ENCODE assay signal across 10 mouse cellular contexts in genomic region chr2:163201897-163202296, GRCm38 (mm10). TPM values are rescaled to one million over a fixed set of nuclear protein-coding genes. Genes with fewer than 3 reads are reported as not detected.
DNase-seq lines count a peak whose midpoint lies in the region; ATAC-seq lines count a peak whose summit lies in the region.
"Had no signal": no experiment of that assay in that cellular context is flagged by ENCODE, and none has a peak within 500 bp of the region (broad histone marks: within the 10 kb centered on the region; RNA-seq: fewer than 3 reads in every experiment).

No protein-coding gene starts in this region.

- 0 out of 2 replicates have a peak, but pooled peaks cover 4% of the 10 kb centered on the region for H3K9me3 ChIP-seq in kidney, embryonic 15.5 days (replicated peaks)
- no peaks in the 10 kb centered on the region for H3K9me3 ChIP-seq in heart, embryonic 15.5 days (replicated peaks)
- H3K9me3 ChIP-seq in limb, embryonic 15.5 days, result no peaks in the 10 kb centered on the region

- H3K27me3 ChIP-seq in kidney, embryonic 15.5 days, result peaks cover 83% of the 10 kb centered on the region
- H3K27me3 ChIP-seq in heart, embryonic 15.5 days, result peaks cover 56% of the 10 kb centered on the region
- peaks cover 49% of the 10 kb centered on the region for H3K27me3 ChIP-seq in limb, embryonic 15.5 days

- no peak overlapping the region for H3K9ac ChIP-seq in kidney, embryonic 15.5 days
- H3K9ac ChIP-seq in heart, embryonic 15.5 days, result peak overlapping the region; percentile 29; the same call in 1 of the 2 replicates
- no peak overlapping the region for H3K9ac ChIP-seq in limb, embryonic 15.5 days

- ATAC-seq in kidney, embryonic 15.5 days (replicated peaks; ENCODE audit: low FRiP score), result no peak
- ATAC-seq in heart, embryonic 15.5 days (replicated peaks; ENCODE audit: insufficient number of reproducible peaks, insufficient read depth, low FRiP score, low read depth), result no peak
- ATAC-seq in limb, embryonic 15.5 days (ENCODE audit: insufficient number of reproducible peaks, low FRiP score, low TSS enrichment, low read depth), result no peak
- no peak for ATAC-seq in monocyte, adult 5-6 weeks (replicated peaks; ENCODE audit: insufficient number of reproducible peaks, low FRiP score, low TSS enrichment, poor library complexity, severe bottlenecking)

- peaks cover 34% of the 10 kb centered on the region for H3K4me1 ChIP-seq in kidney, embryonic 15.5 days
- peaks cover 31% of the 10 kb centered on the region for H3K4me1 ChIP-seq in heart, embryonic 15.5 days (replicated peaks)
- H3K4me1 ChIP-seq in limb, embryonic 15.5 days, result peaks cover 30% of the 10 kb centered on the region

- no peaks in the 10 kb centered on the region for H3K36me3 ChIP-seq in kidney, embryonic 15.5 days
- no peaks in the 10 kb centered on the region for H3K36me3 ChIP-seq in heart, embryonic 15.5 days
- H3K36me3 ChIP-seq in limb, embryonic 15.5 days, result no peaks in the 10 kb centered on the region

- peak overlapping the region; percentile 89 for H3K4me2 ChIP-seq in kidney, embryonic 15.5 days
- peak overlapping the region; percentile 91 for H3K4me2 ChIP-seq in heart, embryonic 15.5 days
- peak overlapping the region; percentile 93; the same call in 1 of the 2 replicates for H3K4me2 ChIP-seq in limb, embryonic 15.5 days

- peak overlapping the region; percentile 52; the same call in 1 of the 2 replicates for H3K4me3 ChIP-seq in kidney, embryonic 15.5 days (replicated peaks)
- H3K4me3 ChIP-seq in heart, embryonic 15.5 days, result peak overlapping the region; percentile 60
- no peak overlapping the region for H3K4me3 ChIP-seq in limb, embryonic 15.5 days

- no peak for DNase-seq in kidney, postnatal 14 days
- DNase-seq in neural tube, embryonic 10.5 days (ENCODE audit: extremely low spot score, low spot score), result peak; percentile 33
- no peak for DNase-seq in layer of hippocampus, postnatal 14 days (ENCODE audit: low spot score in 2 of 2)
- no peak for DNase-seq in kidney, adult 11 months
- DNase-seq: right cerebral cortex, postnatal 4 days had no signal

- WGBS in kidney, embryonic 15.5 days, result 43% methylated on average over 8 of the region's 8 CpGs
- 36% methylated on average over 8 of the region's 8 CpGs for WGBS in heart, embryonic 15.5 days
- 50% methylated on average over 8 of the region's 8 CpGs for WGBS in limb, embryonic 15.5 days

- no peak overlapping the region for H3K27ac ChIP-seq in kidney, embryonic 15.5 days
- H3K27ac ChIP-seq in heart, embryonic 15.5 days, result peak overlapping the region; percentile 65
- H3K27ac ChIP-seq in limb, embryonic 15.5 days, result no peak overlapping the region
- H3K27ac ChIP-seq: macrophage had no signal

RNA-seq across cellular contexts. Expression of gene Tox2, which starts 1.0 kb away (rescaled TPM):
- 1.7 and 2.7 TPM in 2 replicates for polyA plus RNA-seq in kidney, embryonic 15.5 days (2015; fragmentation: Nextera tagmentation; extraction: Ambion mirVana)
- polyA plus RNA-seq in heart, embryonic 15.5 days (2015; fragmentation: Nextera tagmentation; extraction: Ambion mirVana), result 4.4 and 5.9 TPM in 2 replicates
- polyA plus RNA-seq in limb, embryonic 15.5 days (2015; fragmentation: Nextera tagmentation; extraction: Ambion mirVana), result 4.4 and 5.2 TPM in 2 replicates
- 10 to 100 TPM; 19.1 to 21.1 TPM for total RNA-seq in layer of hippocampus, postnatal 14 days (2021)
- not detected in 3 replicates for total RNA-seq in monocyte, adult 5-6 weeks (2017)
